Mouse (Mus musculus) yolk sac, embryonic 10.5 days (tissue): ENCODE data around the gene Nfkbie.

Experiments used
- DNase-seq: peaks from one replicate; pipeline ENCODE4 v3.0.0-alpha.2; 2017; ENCODE audit warnings: low spot score

The Nfkbie gene

DNA sequence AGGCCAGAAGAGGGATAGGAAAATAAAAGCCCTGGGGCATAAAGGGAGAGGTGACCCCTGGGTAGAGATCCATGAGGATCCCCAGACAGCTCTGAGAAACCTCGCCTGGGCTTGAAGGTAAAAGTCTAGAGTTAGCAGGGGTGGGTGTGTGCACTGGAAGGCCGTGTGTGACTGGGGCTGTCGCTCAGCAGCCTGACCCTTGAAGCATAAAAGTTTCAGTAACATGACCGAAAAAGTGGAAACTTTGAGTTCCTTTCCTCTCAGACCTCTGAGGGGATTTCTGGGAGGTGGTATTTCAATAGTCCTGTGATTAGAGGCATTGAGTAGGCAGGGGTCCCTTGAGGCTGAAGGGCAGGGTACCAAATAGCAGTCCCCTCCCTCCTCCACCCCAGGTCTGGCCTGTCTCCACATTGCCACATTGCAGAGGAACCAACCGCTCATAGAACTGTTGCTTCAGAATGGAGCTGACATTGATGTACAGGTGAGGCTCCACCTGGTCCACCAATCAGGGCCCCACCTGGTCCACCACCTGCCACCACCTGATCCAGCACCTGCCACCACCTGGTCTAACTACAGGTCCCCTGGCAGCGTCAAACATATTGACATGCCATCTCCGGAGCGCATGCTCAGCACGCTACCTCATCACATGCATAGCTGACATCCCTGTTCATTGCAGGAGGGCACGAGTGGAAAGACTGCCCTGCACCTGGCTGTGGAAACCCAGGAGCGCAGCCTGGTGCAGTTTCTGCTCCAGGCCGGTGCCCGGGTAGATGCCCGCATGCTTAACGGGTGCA, 4.4 kb downstream of the Nfkbie start:
- DNase-seq = no peak

DNA sequence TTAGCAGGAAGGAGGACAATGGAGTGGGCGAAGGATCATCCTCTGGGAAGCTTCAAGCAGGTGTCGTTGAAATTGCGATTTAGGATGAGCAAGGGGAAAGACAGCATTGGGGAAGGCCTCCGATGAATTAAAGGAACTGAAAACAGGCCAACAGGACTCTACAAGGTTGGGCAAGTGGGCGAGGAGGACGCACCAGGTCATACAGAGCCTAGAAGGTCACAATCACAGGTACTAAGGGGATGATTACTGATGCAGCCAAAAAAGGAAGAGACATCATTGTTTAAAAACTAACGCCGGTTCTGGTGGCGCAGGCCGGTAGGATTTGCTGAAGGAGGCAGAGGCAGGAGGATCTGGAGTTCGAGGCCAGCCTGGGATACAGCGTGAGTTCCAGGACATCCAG, 7.7 kb downstream of the Nfkbie start:
- DNase-seq = no peak

DNA sequence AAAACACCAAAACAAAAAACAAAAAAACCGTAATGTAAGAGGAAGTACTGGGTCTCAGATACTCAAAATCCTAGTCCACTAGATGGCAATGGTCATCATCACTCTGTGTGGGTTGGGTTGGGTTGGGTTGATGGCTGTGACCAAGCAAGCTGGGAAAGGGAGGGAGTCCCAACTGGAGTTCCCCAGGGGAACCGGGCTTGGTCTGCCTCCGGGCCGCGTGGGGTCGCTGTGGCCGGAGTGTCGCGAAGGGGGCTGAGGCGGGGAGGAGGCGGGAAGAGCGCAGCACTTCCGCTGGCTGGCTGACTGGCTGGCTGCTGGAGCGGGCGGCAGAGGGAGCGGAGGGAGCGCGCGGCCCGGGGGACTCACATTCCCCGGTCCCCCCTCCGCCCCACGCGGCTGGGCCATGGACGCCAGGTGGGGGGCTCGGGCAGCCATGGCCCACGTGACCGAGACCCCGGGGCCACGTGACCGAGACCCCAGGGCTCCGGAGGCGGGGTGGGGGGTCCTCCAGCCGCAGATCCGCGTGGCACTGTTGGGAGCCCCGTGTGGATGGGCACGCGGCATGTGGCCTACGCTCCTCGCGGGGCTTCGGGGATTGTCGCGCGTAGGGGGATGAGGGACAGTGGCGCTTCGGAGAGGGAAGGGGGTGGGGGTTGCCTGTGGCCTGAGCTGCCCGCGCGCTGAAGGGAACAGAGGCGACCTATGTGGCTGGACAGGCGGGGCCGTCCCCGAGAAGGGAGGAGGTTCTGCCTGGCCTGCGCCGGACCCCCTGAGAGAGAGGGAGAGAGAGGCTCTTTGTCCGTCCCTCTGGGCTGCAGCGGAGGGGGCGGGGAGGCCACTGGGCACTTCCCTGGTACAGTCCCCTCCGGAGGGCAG, 8.4 kb downstream of the Nfkbie start, which contains the start of gene Slc35b2:
TSS of gene Slc35b2 (plus strand) at position 220 of the 876 bp plus-strand sequence.
- peak; percentile 89 for DNase-seq

DNA sequence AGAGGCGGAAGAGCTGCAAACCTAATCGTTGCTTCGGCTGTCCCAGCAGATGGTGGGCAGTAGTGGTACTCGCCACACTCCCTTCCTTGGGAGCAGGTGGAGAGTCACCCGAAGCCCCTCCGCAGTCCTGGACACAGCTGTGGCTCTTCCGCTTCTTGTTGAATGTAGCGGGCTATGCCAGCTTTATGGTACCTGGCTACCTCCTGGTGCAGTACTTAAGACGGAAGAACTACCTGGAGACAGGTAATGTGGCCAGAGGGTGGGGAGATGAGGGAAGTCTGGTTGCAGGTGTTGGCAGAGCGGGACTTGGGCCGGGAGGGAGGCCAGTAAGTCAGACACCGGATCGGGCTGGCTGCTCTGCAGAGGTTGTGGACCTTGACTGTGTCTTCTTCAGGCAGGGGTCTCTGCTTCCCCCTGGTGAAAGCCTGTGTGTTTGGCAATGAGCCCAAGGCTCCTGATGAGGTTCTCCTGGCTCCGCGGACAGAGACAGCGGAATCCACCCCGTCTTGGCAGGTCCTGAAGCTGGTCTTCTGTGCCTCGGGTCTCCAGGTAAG, 9.1 kb downstream of the Nfkbie start:
- DNase-seq = no peak

DNA sequence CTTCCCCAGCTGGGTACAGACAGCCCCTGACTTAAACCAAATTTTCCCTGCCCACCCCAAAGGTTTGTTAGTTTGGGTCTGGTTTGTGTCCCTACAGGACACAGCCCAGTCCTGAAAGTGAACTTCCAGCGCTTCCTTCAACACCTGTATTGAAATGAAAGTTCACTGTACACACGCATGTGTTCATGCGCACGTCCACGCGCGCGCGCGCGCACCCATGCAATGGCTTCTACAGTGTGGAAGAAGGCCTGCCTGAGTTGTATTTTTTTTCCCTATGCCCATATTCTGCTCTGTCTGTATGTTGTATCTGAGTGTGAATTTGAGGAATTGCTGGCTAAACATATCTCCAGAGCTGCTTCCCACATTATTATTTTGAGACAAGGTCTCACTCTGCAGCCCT, 9.6 kb downstream of the Nfkbie start:
- DNase-seq = no peak

DNA sequence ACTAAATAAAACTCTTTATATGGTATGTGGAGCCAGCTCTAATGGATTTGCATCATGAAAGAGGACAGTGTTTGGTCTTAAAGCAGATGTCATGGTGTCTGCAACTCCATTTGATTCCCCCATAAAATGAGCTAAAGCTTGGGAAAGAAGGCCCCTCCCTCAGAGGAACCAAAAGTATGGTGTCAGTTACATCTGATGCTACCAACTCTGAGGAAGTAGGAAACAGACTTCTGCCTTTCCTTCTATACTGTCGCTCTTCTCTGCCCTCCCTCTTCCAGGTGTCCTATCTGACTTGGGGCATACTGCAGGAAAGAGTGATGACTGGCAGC, 10.5 kb downstream of the Nfkbie start:
- DNase-seq = no peak

DNA sequence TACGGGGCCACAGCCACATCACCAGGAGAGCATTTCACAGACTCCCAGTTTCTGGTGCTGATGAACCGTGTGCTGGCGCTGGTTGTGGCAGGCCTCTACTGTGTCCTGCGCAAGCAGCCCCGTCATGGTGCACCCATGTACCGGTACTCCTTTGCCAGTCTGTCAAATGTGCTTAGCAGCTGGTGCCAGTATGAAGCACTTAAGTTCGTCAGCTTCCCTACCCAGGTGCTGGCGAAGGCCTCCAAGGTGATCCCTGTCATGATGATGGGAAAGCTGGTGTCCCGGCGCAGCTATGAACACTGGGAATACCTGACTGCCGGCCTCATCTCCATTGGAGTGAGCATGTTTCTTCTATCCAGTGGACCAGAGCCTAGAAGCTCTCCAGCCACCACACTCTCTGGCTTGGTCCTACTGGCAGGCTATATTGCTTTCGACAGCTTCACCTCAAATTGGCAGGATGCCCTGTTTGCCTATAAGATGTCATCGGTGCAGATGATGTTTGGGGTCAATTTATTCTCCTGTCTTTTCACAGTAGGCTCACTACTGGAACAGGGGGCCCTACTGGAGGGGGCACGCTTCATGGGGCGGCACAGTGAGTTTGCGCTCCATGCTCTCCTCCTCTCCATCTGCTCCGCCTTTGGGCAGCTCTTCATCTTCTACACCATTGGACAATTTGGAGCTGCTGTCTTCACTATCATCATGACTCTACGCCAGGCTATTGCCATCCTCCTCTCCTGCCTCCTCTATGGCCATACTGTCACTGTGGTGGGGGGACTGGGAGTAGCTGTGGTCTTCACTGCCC, 11.1 kb downstream of the Nfkbie start:
- DNase-seq = no peak

DNA sequence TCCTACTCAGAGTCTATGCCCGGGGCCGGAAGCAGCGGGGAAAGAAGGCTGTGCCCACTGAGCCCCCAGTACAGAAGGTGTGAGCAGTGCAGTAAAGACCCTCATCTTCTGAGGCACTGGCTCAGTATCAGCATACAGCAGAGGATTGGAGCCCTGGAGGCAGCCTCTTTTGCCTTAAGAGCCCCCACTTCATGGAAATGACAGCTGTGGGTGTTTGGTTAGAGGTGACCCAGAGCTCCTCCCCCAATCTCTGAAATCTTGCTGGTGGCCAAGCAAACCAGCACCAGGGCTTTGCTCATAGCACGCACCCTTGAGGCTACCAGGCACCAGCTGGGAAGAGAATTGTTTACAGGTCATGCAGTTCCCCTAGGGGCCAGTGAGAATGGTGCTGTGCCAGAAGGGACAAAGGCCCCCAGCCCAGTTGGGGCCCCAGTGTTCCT, 11.7 kb downstream of the Nfkbie start:
- peak; percentile 56 for DNase-seq

DNA sequence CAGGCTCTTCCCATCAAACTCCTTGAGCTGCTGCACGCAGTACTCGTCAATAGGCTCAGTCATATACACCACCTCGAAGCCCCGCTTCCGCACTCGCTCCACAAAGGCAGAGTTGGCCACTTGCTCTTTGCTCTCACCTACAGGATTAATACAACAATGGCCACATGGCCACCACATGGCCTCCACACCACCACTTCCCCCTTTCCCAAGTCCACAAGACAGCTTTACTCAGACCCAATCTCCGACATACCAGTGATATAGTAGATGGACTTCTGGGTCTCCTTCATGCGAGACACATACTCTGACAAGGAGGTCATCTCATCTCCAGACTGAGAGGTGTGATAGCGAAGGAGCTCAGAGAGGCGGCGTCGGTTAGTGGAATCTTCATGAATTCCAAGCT, 13.5 kb downstream of the Nfkbie start:
- no peak for DNase-seq

DNA sequence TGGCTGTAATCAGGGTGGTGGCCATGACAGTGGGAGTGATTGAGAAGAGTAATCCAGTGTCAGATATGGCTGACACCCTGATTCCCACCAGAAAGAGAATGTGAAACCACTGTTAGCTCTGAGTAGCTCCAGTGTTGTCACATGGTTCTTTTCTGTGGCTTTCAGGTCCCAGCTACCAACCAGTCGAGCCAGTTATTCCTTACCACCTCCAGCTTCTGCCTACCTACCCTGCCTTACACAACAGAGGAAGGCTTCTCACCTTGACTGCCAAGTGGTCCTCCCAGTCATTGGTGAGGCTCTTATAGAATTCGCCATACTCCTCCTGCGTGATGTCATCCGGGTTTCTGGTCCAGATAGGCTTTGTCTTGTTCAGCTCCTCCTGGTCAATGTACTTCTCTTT, 14.5 kb downstream of the Nfkbie start:
- no peak for DNase-seq

DNA sequence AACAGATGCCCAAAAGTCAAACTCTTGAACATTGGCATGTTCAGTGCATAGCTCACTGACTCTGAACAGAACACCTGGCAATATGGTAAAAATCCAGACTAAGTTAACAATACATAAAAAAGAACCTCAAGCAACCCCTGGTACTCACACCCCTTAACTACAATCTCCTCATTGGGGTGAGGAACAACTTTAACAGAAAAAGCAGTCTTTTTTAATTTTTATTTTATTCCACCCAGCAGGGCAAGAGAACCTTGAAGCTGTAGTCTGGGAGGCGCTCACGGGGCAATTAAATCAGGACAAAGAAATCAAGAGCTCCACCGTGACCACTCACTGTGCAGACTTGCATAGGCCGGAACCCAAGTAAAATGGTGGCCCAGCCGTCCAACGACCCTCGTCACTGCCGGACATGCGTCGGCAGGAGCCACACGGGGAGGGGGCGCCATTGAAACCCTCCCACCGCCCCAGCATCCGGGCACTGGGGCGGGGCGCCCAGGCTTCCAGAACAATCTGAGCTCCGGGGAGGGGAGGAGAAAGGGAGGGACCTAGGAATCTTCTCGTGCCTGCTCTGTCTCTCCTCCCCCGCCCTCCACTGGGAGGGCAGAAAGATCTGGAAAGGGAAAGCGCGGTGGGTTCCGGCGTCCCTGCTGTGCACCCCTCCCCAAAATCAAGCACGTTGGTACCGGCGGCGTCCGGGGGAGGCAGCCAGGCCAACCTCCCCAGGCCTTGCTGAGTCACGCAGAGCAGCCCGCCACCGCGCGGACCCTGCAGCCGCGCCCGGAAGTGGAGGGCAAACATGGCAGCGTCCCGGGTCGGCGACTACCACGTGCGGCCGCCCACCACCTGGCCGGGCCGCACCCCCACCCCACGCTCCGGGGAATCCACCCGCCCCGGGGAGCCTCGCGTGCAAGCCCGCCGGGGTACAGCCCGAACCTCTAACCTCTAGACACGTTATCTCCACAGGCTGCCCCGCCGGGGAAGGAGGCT, 16.9 kb downstream of the Nfkbie start:
- peak; percentile 91 for DNase-seq

DNA sequence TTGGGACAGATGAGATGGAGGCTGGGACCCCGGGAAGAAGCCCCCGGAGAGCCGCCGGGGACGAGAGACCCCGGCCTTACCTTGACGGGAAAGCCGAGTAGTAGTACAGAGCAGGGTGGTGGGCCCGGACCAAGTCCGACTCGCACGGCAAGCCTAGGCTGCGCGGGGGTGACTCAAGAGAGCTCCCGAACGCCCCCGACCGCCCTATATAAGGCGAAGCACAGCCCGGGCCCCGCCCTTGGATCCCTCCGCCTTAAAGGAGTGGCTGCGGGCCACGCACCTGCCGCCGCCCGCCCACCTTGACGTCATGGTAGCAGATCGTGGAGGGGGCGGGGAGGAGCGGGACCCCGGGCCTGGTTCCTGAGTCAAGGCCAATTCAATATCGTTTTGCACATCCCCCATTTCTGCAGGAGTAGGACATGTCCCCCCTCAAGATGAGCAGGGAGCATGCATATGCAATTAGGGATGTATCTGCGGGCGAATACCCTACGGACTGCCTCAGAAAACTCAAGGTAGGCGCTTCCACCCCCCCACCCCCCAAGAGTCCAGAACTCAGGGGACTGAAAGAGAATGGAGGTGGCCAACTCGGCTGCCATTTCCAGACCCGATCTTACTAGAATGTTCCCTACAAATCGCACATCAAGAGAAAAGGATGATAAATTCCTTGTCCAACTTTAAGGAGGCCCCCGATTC, 17.7 kb downstream of the Nfkbie start, which contains the start of gene Hsp90ab1:
TSS of gene Hsp90ab1 (minus strand) at position 185 of the 693 bp plus-strand sequence.
- peak; percentile 99 for DNase-seq

DNA sequence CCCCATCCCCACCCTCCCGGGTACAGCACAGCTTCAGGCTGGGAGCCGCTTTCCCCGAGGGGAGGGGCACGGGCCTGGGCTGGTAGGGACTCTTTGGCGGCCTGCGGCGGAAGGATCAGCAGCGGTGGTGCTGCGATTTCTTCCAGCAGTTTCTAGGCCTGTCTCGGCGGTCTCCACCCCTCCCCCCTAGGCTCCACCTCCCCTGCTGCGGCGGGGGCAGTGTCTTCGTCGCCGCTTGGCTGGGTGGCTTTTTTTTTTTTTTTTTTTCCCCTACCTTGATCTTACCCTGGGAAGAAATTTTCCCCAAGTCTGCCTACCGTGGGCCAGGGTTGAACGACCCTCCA, 18.2 kb downstream of the Nfkbie start:
- peak; percentile 98 for DNase-seq

DNA sequence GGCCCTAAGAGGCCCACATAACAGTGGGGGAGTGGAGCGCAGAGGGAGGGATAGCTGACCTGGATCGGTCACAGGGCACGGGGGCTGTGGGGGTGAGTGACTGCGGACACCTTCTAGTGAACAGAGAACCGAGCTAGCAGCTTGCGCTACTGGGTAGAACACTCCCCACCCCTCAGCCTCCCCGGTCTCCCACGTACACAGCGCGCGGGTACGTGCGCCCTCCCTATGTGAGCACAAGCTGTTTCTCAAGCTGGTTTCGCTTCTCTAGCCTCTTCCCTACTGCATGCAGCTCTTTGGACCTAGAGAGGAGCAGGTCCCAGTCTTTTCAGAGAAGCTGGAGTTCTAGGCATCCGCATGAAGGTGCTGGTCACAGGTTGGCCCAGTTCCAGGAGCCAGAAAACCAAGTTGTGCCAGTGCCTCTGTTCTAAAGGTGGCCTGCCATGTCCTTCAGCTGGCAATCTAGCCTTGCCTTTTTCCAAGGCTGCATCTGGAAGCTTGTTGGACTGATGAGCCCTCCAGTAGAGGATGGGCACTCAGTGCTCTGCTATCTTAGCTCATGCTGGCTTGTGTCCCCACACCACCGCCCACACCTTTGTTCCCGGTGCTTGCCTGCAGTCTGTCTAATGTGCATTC, 18.7 kb downstream of the Nfkbie start:
- DNase-seq = peak; percentile 31

DNA sequence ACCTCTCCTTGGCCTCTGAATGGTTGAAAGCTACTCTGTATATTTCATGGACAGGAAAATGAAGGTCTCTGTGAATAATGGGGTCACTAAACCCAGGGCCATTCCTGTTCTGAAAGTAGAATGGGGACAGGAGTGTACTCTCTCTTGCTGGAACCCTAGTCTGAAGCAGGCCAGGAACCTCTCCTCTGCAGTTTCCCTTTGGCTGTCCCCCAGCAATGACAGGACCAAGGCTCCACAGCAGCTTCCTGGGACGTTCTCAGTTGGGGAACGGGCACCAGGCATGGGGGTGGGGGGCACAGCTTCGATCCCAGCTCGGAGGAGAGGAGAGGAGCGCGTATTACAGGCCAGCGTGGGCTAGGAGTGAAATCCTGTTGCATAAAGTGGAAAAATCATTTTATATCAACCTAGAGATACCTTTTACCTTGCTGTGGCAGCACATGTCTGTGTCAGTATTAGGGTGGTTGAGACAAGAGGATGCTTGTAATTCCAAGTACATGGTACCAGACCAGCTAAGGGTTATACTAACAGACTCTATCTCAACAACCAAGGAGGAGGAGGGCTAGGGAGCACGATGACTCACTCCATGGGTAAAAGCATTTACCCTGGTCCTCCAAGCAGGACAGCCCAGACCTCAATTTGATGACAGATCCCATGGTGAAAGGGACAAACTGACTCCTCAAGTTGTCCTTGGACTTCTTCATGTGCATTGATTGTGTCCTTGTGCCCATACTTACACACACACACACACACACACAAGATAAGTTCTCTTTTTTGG, 19.8 kb downstream of the Nfkbie start:
- no peak for DNase-seq

DNA sequence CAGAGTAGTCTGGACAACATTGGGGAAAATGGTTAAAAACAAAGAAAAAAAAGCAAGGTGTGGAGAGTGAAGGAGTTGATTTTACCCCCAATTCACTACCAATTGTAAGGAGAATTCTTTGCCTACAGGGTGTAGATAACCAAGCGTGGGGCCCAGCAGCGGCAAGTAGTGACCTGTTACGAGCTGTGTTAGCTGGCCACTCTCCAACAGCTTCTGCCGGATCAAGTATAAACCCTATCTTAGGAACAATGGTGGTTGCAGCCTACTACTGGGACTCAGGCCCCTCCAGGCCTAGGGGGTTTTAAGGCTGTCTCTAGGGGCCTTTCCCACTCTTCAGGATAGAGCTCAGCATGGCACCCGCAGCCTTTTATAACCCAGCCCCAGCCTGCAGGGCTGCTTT, 22.7 kb downstream of the Nfkbie start:
- DNase-seq = no peak

DNA sequence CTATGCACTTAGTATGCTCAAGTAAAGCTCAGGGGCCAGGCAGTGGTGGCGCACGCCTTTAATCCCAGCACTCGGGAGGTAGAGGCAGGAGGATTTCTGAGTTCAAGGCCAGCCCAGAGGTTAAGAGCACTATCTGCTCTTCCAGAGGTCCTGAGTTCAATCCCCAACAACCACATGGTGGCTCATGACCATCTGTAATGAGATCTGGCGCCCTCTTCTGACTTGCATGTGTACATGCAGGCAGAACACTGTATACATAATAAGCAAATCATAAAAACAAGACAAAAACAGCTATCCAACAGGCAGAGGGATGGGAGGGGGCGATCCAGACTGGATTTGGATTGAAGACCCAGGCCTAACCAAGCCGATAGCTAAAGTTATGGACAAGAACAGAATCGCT, 23.3 kb downstream of the Nfkbie start:
- no peak for DNase-seq

DNA sequence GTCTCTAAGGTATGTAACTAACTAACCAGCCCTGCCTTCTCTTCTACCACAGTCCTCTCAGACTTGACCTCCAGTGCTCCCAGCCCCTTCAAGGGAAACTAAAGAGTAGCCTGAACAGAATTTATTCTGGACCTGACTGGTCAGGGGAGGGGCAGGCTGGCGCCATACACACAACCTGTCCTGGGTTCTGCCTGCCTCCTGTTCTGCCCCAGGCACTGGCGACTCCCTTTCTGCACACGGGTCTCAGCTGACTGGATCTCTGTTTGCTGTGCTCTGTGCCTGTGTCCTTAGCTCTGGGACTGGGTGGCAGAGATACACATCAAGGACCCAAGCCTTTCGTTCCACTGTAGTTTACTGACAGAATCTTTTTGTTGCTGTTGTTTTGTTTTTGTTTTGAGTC, 24.1 kb downstream of the Nfkbie start:
- DNase-seq = no peak

DNA sequence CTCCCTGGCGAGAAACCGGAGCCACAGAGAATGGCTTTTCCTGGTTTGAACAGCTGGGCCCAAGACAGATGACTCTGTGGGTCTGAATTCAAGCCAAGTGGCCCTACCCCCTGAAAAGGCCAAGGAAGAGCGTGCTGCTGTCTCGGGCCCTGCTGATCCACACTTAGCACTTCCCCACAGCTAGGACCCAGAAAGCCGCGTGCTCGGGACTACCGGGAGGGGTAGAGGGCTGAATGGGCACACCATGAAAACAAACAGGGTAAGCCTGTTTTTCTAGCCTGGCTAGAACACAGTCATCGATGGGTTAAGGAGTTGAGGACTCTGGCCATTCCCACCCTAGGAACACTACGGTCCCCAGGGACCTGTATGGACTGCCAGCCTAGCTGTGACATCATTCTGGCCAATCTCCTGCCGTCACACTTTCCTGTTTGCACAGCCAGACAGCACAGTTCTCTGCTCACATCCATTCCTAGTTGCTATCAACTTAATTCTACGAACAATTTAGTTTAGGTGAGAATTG, 25.5 kb downstream of the Nfkbie start:
- DNase-seq = no peak
